Mouse (Mus musculus) gastrocnemius, adult 2 months (tissue): ENCODE results near the gene Rpusd3. TPM values are rescaled to one million over a fixed set of nuclear protein-coding genes. Genes with fewer than 3 reads are reported as not detected.

ENCODE experiments used
- DNase-seq: peaks from one replicate; pipeline ENCODE4 v3.0.0; 2022
- H3K27ac ChIP-seq: fragments of 200-600 bp; 2 replicates; pipeline ENCODE4 v1.8.1; 2022; ENCODE audit warnings: mild to moderate bottlenecking
- H3K4me3 ChIP-seq: fragments of 200-600 bp; 2 replicates; pipeline ENCODE4 v1.8.1; 2022; ENCODE audit warnings: mild to moderate bottlenecking, moderate library complexity
- CTCF ChIP-seq: fragments of 200-600 bp; IDR thresholded peaks from 2 replicates; pipeline ENCODE4 v1.8.1; 2022; ENCODE audit warnings: antibody characterized with exemption, mild to moderate bottlenecking, moderate library complexity
- intact Hi-C: fragments of 180-260 bp; cut with DNase I; formaldehyde crosslinking; loops from one replicate; pipeline ENCODE4 v1.15.1; 2025
- long read RNA-seq, 2 experiments: library from polyadenylated mRNA; stranded (forward); transcript quantifications; one replicate each; pipeline ENCODE4 v2.0.0; 2021
- total RNA-seq, 2 experiments: library from RNA; stranded (reverse); gene quantifications; 2 replicates each; pipeline ENCODE4 v1.2.3; 2021

Rpusd3 gene
- total RNA-seq = 1 to 10 TPM; 7.7 to 8.3 TPM
- long read RNA-seq, experiment 1, transcript Rpusd3-202 (9 exons, 1,269 nt) = major isoform, 9 of 9 reads
- long read RNA-seq, experiment 1, partial matches to known transcripts = 0 of 9 reads
- long read RNA-seq, experiment 1, other reads (novel, unspliced or antisense) = 0 of 9 reads
- long read RNA-seq, experiment 2, transcript Rpusd3-202 (9 exons, 1,269 nt) = major isoform, 7 of 8 reads
- long read RNA-seq, experiment 2, partial matches to known transcripts = 0 of 8 reads
- long read RNA-seq, experiment 2, other reads (novel, unspliced or antisense) = 0 of 8 reads

DNA sequence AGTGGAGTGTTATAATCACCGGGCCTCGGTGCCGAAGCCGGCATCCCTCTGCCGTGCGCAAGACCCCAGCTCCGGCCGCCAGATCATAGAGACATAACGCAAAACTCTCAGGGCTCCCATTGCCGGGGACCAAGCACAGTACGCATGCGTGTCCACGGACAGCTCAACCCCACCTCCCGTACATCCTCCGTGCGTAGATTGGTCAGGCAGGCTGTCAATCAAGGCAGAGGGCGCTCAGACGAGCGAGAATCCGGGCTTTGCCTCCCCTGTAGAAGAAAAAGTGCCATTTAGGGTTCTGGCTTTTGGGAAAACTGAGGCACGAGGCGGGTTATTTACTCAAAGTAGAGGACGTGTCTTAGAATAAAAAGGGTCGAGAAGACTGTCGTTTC is at the start of gene Rpusd3:
Gene Rpusd3, minus strand, starts transcription at position 142 of the 389 bp plus-strand sequence.
- intact Hi-C loops = no loop called here
- peak within 1 kb of the TSS; percentile 91 for H3K27ac ChIP-seq
- peak; percentile 100 for DNase-seq
- peak within 1 kb of the TSS; percentile 91 for H3K4me3 ChIP-seq
- no peak for TF ChIP-seq CTCF

DNA sequence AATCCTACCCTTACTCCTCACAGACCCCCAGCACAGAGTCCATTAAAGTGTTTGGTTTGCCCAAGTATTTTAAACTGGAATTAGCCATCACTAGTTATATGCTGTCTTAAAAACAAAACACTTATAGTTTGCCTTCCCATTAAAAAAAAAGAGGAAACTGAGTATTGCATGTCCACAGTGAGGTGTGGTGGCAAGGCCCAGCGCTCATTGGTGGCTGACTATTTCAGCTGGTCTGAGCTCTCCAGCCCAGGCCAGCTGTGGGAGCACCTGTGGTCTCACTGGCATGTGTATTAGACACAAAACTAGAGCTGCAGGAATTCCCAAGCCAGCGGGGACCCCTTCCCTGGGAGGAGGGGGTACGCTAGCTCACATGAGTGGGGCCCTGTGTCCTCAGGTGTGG is 49.4 kb upstream of the Rpusd3 start:
- DNase-seq = no peak
- Histone ChIP-seq H3K4me3 (no peak overlapping the region), H3K27ac (no peak overlapping the region)
- TF ChIP-seq CTCF = no peak
- intact Hi-C loops = no loop called here

DNA sequence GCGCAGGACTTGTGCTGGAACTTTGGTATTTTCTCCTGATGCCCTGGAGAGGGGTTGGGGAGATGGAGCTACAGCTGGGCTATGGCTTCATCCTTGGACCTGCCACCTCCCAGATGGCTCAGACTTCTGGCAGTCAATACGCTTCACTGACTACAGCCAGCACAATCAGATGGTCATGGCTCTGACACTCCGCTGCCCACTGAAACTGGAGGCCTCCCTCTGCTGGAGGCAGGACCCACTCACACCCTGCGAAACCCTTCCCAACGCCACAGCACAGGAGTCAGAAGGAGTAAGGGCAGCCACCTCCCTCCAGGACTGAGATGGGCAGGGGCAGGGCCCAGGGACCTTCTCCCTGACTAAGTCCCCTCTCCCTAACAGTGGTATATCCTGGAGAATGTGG is 46.5 kb upstream of the Rpusd3 start:
- no peak for DNase-seq
- Histone ChIP-seq H3K4me3 (no peak overlapping the region), H3K27ac (no peak overlapping the region)
- TF ChIP-seq CTCF = no peak
- intact Hi-C loops = no loop called here

DNA sequence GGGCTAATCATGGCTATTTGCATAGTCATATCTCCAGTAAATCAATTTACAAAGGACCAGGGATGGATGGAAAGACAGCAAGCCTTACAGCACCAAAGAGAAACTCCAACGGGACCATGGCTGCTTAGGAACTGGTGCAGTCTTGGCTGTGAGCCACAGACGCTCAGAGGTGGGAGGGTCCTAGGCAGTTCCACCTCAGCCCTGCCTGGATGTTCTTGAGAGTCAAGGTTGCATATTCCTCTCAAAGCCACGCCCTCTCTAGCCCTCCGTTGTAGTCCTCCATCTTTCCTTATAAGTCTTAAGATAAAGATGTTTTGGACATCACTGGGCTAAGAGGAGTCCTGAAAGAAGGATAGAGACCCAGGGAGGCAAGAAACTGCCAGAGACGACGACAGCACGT is 44.9 kb upstream of the Rpusd3 start:
- DNase-seq = no peak
- Histone ChIP-seq H3K4me3 (no peak overlapping the region), H3K27ac (no peak overlapping the region)
- intact Hi-C loops = no loop called here
- TF ChIP-seq CTCF = no peak

DNA sequence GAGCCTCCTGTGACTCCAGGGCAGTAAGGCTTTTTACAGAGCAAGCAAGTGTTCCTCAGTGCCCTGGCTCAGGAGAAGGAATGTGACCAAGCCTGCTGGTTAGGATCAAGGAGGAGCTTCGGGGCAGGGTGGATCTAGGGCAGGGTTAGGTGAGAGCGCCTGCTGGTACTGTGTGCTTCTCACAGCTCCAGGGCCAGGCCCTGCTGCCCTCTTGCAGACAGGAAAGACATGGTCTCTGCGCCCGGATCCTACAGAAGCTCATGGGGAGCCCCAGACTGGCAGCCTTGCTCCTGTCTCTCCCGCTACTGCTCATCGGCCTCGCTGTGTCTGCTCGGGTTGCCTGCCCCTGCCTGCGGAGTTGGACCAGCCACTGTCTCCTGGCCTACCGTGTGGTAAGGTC is 39.5 kb upstream of the Rpusd3 start:
- intact Hi-C loops = no loop called here
- H3K27ac ChIP-seq = no peak overlapping the region
- H3K4me3 ChIP-seq = no peak overlapping the region
- DNase-seq = no peak
- no peak for TF ChIP-seq CTCF

DNA sequence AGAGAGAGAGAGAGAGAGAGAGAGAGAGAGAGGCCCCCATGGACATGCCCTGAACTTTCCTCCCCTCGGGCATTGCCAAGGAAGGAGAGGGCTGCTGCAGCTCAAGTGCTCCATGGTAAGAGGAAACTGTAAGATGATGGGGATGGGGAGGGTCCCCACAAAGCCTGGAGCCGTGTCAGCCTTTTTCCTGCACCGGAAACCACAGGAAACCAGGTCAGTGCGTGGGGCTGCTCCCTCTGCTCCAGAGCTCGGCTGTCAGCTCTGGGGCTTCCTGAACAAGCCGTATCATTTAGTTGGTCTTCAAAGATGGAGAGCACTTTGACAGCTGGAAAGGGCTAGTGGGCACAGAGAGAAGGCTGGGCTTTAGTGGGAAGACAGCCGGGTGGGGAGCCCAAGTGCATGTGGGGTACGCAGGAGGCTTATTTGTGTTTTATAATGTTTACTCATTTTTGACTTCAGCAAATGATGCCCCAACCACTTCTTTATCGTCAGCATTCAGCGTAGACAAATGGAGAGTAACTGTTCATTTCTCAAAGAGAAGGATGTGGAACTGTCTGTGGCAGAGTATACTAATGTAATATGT is 38.9 kb upstream of the Rpusd3 start, which contains the start of gene Il17re:
Gene Il17re, plus strand, starts transcription at position 533 of the 583 bp plus-strand sequence.
- no peak within 1 kb of the TSS for H3K27ac ChIP-seq
- no peak for DNase-seq
- TF ChIP-seq CTCF = no peak
- intact Hi-C loops = no loop called here
- no peak within 1 kb of the TSS for H3K4me3 ChIP-seq

DNA sequence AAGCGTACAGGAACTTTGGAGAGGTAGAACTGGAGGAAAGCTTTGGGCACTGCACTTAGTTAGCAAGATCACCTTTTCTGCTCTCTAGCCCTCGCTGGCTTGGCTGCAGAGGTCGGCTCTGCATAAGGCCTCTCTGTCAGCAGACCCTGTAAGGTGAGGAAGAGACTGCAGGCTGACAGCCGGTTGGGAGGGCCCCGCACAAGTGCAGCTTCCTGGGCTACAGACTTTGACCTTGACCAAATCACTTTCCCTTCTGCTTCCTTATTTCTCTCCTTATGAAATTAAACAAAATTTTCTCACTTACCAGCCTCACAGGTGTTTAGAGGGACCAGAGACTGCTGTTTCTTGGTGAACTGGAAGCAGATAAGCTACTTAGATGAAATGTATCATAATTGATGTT is 35.9 kb upstream of the Rpusd3 start:
- intact Hi-C loops = no loop called here
- no peak overlapping the region for H3K4me3 ChIP-seq
- TF ChIP-seq CTCF = no peak
- no peak for DNase-seq
- no peak overlapping the region for H3K27ac ChIP-seq

DNA sequence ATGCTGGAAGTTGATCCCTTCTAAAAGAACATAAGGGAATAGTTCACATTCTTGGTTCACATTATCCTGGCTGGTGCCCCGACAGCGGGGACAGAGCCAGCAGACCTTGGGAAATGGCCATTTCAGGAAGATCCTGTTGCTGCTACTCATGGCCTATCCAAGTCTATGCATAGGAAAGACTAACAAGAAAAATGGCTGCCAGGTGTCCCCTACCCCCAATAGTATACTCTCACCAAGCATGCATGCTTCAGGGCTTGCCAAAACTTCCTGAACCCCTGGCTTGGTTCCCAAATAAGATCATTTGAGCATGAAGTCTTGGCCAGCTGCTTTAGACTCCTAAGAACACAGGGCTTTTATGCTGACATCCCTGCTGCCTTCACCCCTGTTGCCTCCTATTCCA is 32.7 kb upstream of the Rpusd3 start:
- DNase-seq = no peak
- no peak for TF ChIP-seq CTCF

DNA sequence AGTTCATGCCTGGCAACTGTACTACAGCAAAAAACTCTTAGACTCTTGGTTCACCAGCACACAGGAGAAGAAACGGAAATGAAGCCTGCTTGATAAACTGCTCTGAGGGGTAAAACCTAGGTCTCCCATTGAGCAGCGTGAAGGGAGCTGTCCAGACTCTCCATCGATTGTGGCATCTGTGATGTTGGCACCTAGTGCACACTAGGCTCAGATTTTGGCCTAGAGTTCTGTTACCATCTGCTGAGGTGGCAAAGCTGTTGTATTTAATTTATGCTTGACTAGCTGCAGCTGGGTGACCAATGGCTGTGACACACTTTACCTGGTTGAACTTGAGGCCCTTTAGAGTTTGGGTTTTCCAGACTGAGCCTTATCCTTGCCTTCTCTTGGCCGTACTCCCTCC is 28.5 kb upstream of the Rpusd3 start:
- TF ChIP-seq CTCF = no peak
- intact Hi-C loops = no loop called here
- no peak overlapping the region for H3K4me3 ChIP-seq
- no peak for DNase-seq
- H3K27ac ChIP-seq = no peak overlapping the region

More for the DNA sequence above, 32.7 kb upstream of the Rpusd3 start:
- Histone ChIP-seq H3K4me3 (no peak overlapping the region), H3K27ac (no peak overlapping the region)
- intact Hi-C loops = no loop called here

DNA sequence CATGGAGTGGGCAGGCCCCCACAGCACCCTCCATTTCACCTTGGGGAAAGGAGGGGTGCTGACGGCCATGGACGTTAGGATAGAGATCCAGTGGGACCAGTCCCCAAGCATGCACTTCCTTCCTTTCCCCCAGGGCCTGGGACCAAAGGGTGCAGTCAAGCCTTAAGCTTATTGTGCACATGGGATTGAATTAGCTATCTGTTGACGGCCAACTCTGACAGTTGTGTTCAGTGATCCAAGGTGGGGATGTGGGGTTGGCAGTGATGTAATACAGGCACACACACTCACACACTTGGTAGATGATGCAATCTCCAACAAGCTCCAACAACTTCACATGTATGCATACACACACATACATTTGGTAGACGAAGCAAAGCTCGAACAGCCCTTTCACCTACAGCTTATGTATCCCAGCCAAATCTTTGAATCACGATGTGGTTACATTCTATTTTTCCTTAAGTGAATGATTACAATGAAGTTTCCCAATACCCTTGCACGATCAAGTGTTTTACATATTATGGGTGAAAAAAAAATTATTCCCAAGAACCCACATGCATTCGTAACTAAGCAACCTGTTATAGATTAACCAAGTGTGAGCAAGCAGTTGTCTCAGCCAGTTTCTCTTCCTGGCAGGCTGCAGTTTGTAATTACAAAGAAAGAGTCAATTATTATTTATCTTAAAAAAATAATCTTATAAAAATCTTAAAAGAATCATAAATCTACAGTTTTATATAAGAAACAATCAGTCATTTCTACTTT is 25.2 kb upstream of the Rpusd3 start:
- DNase-seq = no peak
- TF ChIP-seq CTCF = no peak
- intact Hi-C loops = loop anchor here (5.0 kb wide), 2 partner anchors 38 to 238 kb away; partner anchors contain the start of gene Creld1
- no peak overlapping the region for H3K27ac ChIP-seq
- H3K4me3 ChIP-seq = no peak overlapping the region

DNA sequence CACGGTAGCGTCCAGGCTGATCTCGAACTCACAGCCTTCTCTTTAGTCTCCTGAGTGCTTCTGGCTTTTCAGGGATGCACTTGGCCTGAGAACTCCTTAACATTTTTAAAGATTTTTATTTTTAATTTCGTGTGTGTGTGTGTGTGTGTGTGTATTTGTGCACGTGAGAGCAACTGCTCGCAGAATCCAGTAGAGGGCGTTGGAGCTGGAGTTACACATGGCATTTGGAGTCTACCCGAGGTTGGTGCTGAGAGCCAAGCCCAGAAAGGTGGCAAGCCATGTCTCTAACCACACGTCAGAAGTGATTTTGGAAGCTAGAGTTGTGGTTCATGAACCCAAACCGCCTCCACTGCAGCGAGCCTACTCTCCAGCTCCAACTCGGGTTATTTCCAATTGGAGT is 24.0 kb upstream of the Rpusd3 start:
- H3K27ac ChIP-seq = peak overlapping the region; percentile 91
- peak; percentile 25; the same call in 1 of the 2 replicates for TF ChIP-seq CTCF
- H3K4me3 ChIP-seq = peak overlapping the region; percentile 88
- intact Hi-C loops = loop anchor here (2.0 to 5.0 kb wide), 3 partner anchors 22 to 239 kb away; partner anchors contain the start of gene Creld1
- DNase-seq = no peak

DNA sequence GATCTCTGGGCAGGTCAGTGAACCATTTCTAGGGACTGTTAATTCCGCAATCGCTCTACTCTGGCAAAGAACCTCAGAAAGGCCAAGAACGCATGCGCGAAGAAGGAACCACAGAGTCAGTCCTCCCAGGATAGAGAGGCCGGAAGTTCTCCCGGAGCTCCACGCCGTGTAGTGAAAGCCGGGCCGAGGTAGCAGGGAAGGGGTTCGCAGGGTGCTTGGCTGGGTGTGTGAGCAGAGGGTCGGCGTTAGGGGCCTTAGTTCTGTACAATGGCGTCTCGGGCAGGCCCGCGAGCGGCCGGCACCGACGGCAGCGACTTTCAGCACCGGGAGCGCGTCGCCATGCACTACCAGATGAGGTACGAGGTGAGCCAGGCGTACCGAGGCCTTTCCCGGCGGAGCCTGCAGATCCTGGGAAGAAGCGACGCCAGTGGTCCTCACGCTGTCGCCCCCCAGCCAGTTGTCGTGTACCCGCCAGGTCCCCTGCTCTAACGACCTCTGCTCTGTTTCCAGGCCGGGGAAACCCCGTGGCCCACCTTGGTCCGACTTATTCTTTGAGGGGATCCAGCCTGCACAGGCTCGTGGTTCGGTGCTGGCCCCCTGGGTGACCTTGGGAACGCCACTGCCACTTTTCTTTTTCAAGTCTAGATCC is 23.4 kb upstream of the Rpusd3 start, which contains the start of gene Jagn1:
Gene Jagn1, plus strand, starts transcription at position 128 of the 649 bp plus-strand sequence.
- no peak for TF ChIP-seq CTCF
- intact Hi-C loops = loop anchor here (2.0 to 5.0 kb wide), 3 partner anchors 22 to 240 kb away; partner anchors contain the start of gene Creld1
- Histone ChIP-seq H3K4me3 (peak within 1 kb of the TSS; percentile 88), H3K27ac (peak within 1 kb of the TSS; percentile 91)
- peak; percentile 92 for DNase-seq
